7 mouse cellular contexts compared by ENCODE assay signal in genomic region chr11:87968356-87969122, GRCm38 (mm10). TPM values are rescaled to one million over a fixed set of nuclear protein-coding genes. Genes with fewer than 3 reads are reported as not detected.
A peak's percentile ranks its signal among the peaks of the same experiment; 100 is the strongest.
DNase-seq lines count a peak whose midpoint lies in the region; ATAC-seq and TF ChIP-seq lines count a peak whose summit lies in the region.

No protein-coding gene starts in this region.

- 16% methylated on average over 17 of the region's 20 CpGs for WGBS in kidney, postnatal 0 days
- 19% methylated on average over 13 of the region's 20 CpGs for WGBS in embryonic facial prominence, embryonic 12.5 days
- WGBS in limb, embryonic 14.5 days = 22% methylated on average over 15 of the region's 20 CpGs
- WGBS in stomach, embryonic 15.5 days = 11% methylated on average over 19 of the region's 20 CpGs

- TF ChIP-seq POLR2A in limb, embryonic 14.5 days (IDR thresholded peaks at IDR 0.05; ENCODE audit: borderline replicate concordance, extremely low read depth, insufficient read depth, insufficient read length) = no peak

- no peak for DNase-seq in kidney, postnatal 0 days (ENCODE audit: low spot score)
- DNase-seq in kidney, adult 8-10 months = no peak
- no peak for DNase-seq in limb, embryonic 14.5 days (ENCODE audit: low spot score)
- DNase-seq in adrenal gland, postnatal 4 days (ENCODE audit: low spot score in 2 of 2) = no peak
- DNase-seq in cerebellum, adult 11 months = no peak

- H3K9me3 ChIP-seq in kidney, postnatal 0 days (replicated peaks; ENCODE audit: low read length) = no peaks in the 10 kb centered on the region
- no peaks in the 10 kb centered on the region for H3K9me3 ChIP-seq in embryonic facial prominence, embryonic 12.5 days
- H3K9me3 ChIP-seq in limb, embryonic 14.5 days (ENCODE audit: control insufficient read depth, low read length) = no peaks in the 10 kb centered on the region
- H3K9me3 ChIP-seq in stomach, embryonic 15.5 days = no peaks in the 10 kb centered on the region

- H3K4me1 ChIP-seq in kidney, postnatal 0 days (replicated peaks; ENCODE audit: insufficient read depth, low read length) = no peaks in the 10 kb centered on the region
- H3K4me1 ChIP-seq in embryonic facial prominence, embryonic 12.5 days = peaks cover 8% of the 10 kb centered on the region; the same call in 1 of the 2 replicates
- H3K4me1 ChIP-seq in limb, embryonic 14.5 days (ENCODE audit: control insufficient read depth, insufficient read depth, low read length) = no peaks in the 10 kb centered on the region
- peaks cover 8% of the 10 kb centered on the region for H3K4me1 ChIP-seq in stomach, embryonic 15.5 days

- H3K27me3 ChIP-seq in kidney, postnatal 0 days (ENCODE audit: insufficient read depth, low read length) = no peaks in the 10 kb centered on the region
- no peaks in the 10 kb centered on the region for H3K27me3 ChIP-seq in embryonic facial prominence, embryonic 12.5 days
- no peaks in the 10 kb centered on the region for H3K27me3 ChIP-seq in limb, embryonic 14.5 days (ENCODE audit: control insufficient read depth, insufficient read depth, low read length)
- no peaks in the 10 kb centered on the region for H3K27me3 ChIP-seq in stomach, embryonic 15.5 days (replicated peaks)

- peak; percentile 45 for TF ChIP-seq CTCF in kidney, postnatal 0 days (IDR thresholded peaks at IDR 0.05; ENCODE audit: low read depth)

- H3K4me2 ChIP-seq in kidney, postnatal 0 days (ENCODE audit: low read length) = no peak overlapping the region
- H3K4me2 ChIP-seq in embryonic facial prominence, embryonic 12.5 days (replicated peaks) = peak overlapping the region; percentile 43
- peak overlapping the region; percentile 47; the same call in 1 of the 2 replicates for H3K4me2 ChIP-seq in limb, embryonic 14.5 days (replicated peaks; ENCODE audit: low read depth, low read length, severe bottlenecking)
- H3K4me2 ChIP-seq in stomach, embryonic 15.5 days = 0 out of 2 replicates have a peak overlapping the region, but pooled peaks have one; percentile 14

- no peak overlapping the region for H3K9ac ChIP-seq in kidney, postnatal 0 days (ENCODE audit: low read depth, low read length)
- H3K9ac ChIP-seq in embryonic facial prominence, embryonic 12.5 days = no peak overlapping the region
- no peak overlapping the region for H3K9ac ChIP-seq in limb, embryonic 14.5 days (ENCODE audit: low read depth, low read length, severe bottlenecking)
- H3K9ac ChIP-seq in stomach, embryonic 15.5 days = no peak overlapping the region

- no peak for ATAC-seq in kidney, postnatal 0 days (replicated peaks; ENCODE audit: low FRiP score, low read depth)
- no peak for ATAC-seq in embryonic facial prominence, embryonic 12.5 days (ENCODE audit: insufficient number of reproducible peaks, insufficient read depth, low FRiP score, low TSS enrichment)
- no peak for ATAC-seq in limb, embryonic 14.5 days (ENCODE audit: low FRiP score, low read depth)
- no peak for ATAC-seq in stomach, embryonic 15.5 days (ENCODE audit: insufficient read depth, low FRiP score, low read depth)

- H3K36me3 ChIP-seq in kidney, postnatal 0 days (ENCODE audit: insufficient read depth, low read length) = no peaks in the 10 kb centered on the region
- H3K36me3 ChIP-seq in embryonic facial prominence, embryonic 12.5 days = no peaks in the 10 kb centered on the region
- no peaks in the 10 kb centered on the region for H3K36me3 ChIP-seq in limb, embryonic 14.5 days (ENCODE audit: control insufficient read depth, insufficient read depth, low read length)
- H3K36me3 ChIP-seq in stomach, embryonic 15.5 days = no peaks in the 10 kb centered on the region

- no peak overlapping the region for H3K27ac ChIP-seq in kidney, postnatal 0 days
- no peak overlapping the region for H3K27ac ChIP-seq in embryonic facial prominence, embryonic 12.5 days
- H3K27ac ChIP-seq in limb, embryonic 14.5 days (replicated peaks; ENCODE audit: low read depth, low read length) = no peak overlapping the region
- H3K27ac ChIP-seq in stomach, embryonic 15.5 days = no peak overlapping the region

- no peak overlapping the region for H3K4me3 ChIP-seq in kidney, postnatal 0 days (replicated peaks; ENCODE audit: low read depth, low read length)
- 0 out of 2 replicates have a peak overlapping the region, but pooled peaks have one; percentile 19 for H3K4me3 ChIP-seq in embryonic facial prominence, embryonic 12.5 days
- no peak overlapping the region for H3K4me3 ChIP-seq in limb, embryonic 14.5 days (replicated peaks; ENCODE audit: low read length)
- no peak overlapping the region for H3K4me3 ChIP-seq in stomach, embryonic 15.5 days (replicated peaks)

RNA-seq across cellular contexts. Expression of gene Dynll2, which starts 18.8 kb away (rescaled TPM):
- polyA plus RNA-seq in kidney, postnatal 0 days (2015; fragmentation: Nextera tagmentation; extraction: Ambion mirVana) = 24.0 and 24.7 TPM in 2 replicates
- polyA plus RNA-seq in embryonic facial prominence, embryonic 12.5 days (2016; fragmentation: Nextera tagmentation; extraction: Ambion mirVana) = 25.5 and 28.2 TPM in 2 replicates
- 71.7 and 84.3 TPM in 2 replicates for polyA plus RNA-seq in limb, embryonic 14.5 days (2012; rRNA removed)
- 12.8 and 13.7 TPM in 2 replicates for polyA plus RNA-seq in limb, embryonic 14.5 days (2014; fragmentation: Nextera tagmentation; extraction: Ambion mirVana)
- polyA plus RNA-seq in stomach, embryonic 15.5 days (2015; fragmentation: Nextera tagmentation; extraction: Ambion mirVana) = 23.7 and 23.8 TPM in 2 replicates
- total RNA-seq in adrenal gland, postnatal 4 days (2021) = 100 to 1,000 TPM; 143 to 154 TPM

RNA-seq across cellular contexts. Expression of gene Olfr464, which starts 47.8 kb away (rescaled TPM):
- not detected in 2 replicates for polyA plus RNA-seq in kidney, postnatal 0 days (2015; fragmentation: Nextera tagmentation; extraction: Ambion mirVana)
- 0.10 TPM in 1 of 2 replicates, not detected in the other for polyA plus RNA-seq in embryonic facial prominence, embryonic 12.5 days (2016; fragmentation: Nextera tagmentation; extraction: Ambion mirVana)
- not detected in 2 replicates for polyA plus RNA-seq in limb, embryonic 14.5 days (2012; rRNA removed)
- not detected in 2 replicates for polyA plus RNA-seq in limb, embryonic 14.5 days (2014; fragmentation: Nextera tagmentation; extraction: Ambion mirVana)
- polyA plus RNA-seq in stomach, embryonic 15.5 days (2015; fragmentation: Nextera tagmentation; extraction: Ambion mirVana) = not detected in 2 replicates
- not detected for total RNA-seq in adrenal gland, postnatal 4 days (2021)
